Mouse (Mus musculus): ENCODE measurements around the gene Olfr50. TPM values are rescaled to one million over a fixed set of nuclear protein-coding genes. Genes with fewer than 3 reads are reported as not detected.

Olfr50 gene
- total RNA-seq (2023): not detected

GRCm38 (mm10) chr2:36790238-36790637 lies at the start of gene Olfr50:
Olfr50 (plus strand) TSS chr2:36790538.

GRCm38 (mm10) chr2:36783976-36784375 lies 6.4 kb upstream of the Olfr50 start, which contains the start of gene Olfr348:
Olfr348 (plus strand) TSS chr2:36784276.

DNA sequence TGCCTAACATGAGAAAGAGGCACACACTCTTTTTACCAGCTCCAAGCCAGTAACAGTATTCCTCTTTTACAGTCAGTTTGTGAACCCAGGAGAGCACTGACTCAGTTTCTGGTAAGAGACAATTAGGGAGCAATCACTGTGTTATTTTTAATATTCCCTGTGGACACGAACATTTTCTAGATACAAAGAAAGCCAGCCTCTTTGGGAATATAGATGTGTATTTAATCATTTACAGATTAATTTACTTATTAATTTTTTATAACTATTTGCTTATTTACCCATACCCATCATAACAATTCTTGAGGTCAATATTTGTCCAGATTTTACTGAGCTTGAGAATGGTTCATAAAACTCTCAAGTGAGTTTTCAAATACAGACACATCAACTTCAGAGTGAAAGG lies 26.6 kb downstream of the Olfr50 start, which contains the start of gene Olfr3:
TSS of gene Olfr3 (minus strand) at position 101 of the 400 bp plus-strand sequence.

DNA sequence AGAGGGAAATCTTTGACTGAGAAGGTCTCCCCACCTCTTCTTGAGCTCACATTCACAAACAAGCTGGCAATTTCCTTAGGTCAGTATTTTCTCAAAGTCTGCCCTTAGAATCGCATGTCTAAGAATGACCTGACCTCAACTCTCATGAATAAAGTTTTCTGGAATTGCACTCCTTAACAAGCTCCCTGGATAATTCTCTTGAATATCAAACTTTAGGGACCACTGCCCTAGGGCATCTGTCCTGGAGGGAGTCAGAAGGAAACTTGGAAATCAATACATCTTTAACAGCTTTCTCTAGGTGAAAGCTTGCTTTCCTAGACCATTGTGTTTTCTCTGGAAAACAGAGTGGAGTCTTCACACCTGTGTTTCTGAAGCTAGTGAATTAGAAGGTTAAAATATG lies 55.7 kb downstream of the Olfr50 start, which contains the start of gene Olfr350:
TSS of gene Olfr350 (plus strand) at position 301 of the 400 bp plus-strand sequence.

Other genes starting within 250 kb of the Olfr50 start
- not detected for gene Olfr344, start 223.9 kb upstream of the Olfr50 start, total RNA-seq (2023)
- gene Olfr345, start 150.5 kb upstream of the Olfr50 start, total RNA-seq (2023): not detected
- gene Olfr346, start 104.8 kb upstream of the Olfr50 start, total RNA-seq (2023): not detected
- not detected for gene Olfr347, start 58.6 kb upstream of the Olfr50 start, total RNA-seq (2023)
- not detected for gene Olfr348, start 6.3 kb upstream of the Olfr50 start, total RNA-seq (2023)
- not detected for gene Olfr3, start 26.5 kb downstream of the Olfr50 start, total RNA-seq (2023)
- not detected for gene Olfr350, start 55.8 kb downstream of the Olfr50 start, total RNA-seq (2023)
- gene Olfr351, start 72.1 kb downstream of the Olfr50 start, total RNA-seq (2023): not detected
- not detected for gene Olfr352, start 77.9 kb downstream of the Olfr50 start, total RNA-seq (2023)
- not detected for gene Olfr353, start 102.4 kb downstream of the Olfr50 start, total RNA-seq (2023)
- not detected for gene Olfr354, start 115.1 kb downstream of the Olfr50 start, total RNA-seq (2023)
- gene Olfr355, start 138.4 kb downstream of the Olfr50 start, total RNA-seq (2023): not detected
- not detected for gene Olfr356, start 146.6 kb downstream of the Olfr50 start, total RNA-seq (2023)
- gene Olfr357, start 203.3 kb downstream of the Olfr50 start, total RNA-seq (2023): not detected
- gene Olfr358, start 218.8 kb downstream of the Olfr50 start, total RNA-seq (2023): not detected